Mouse (Mus musculus) G1E (cell line): Measurements from ENCODE around the gene Fam189a1.

ENCODE experiments used
- CTCF ChIP-seq: IDR thresholded peaks from 2 replicates; pipeline ENCODE4 v1.5.1; 2012; ENCODE audit warnings: low read depth, low read length, inconsistent platforms, mixed read lengths
- GATA1 ChIP-seq: IDR thresholded peaks from 2 replicates; pipeline ENCODE4 v1.6.1; 2012; ENCODE audit warnings: borderline replicate concordance, low read length, inconsistent platforms, mixed read lengths
- POLR2AphosphoS5 ChIP-seq: IDR thresholded peaks from 2 replicates; pipeline ENCODE4 v1.6.1; 2012; ENCODE audit warnings: low read depth, low read length, inconsistent platforms; ENCODE audit not compliant: insufficient replicate concordance
- TAL1 ChIP-seq: conservative IDR thresholded peaks from 2 replicates; pipeline ENCODE4 v1.6.1; 2012; ENCODE audit warnings: low read depth, low read length, inconsistent platforms, mixed read lengths

DNA sequence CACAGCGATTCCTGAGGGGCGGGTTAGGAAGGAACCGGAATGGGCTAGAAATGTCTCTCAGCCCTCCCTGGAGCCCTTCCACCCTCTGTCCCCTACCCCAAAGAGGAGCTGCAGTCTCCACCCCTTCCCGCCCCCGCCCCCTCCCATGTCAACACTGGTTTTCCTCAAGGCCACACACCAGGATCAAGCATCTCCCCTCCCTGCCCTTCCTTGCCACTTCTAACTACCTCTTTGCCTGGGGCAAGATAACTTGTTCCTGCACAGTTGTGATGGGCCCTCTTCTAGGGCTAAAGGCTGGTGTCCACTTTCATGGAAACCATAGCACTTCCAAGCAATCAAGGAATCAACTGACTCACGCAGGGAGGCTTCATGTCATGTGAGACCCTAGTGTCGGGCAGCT, 90.2 kb downstream of the Fam189a1 start:
- TF ChIP-seq CTCF (no peak), TAL1 (no peak), GATA1 (no peak), POLR2AphosphoS5 (no peak)
